Mouse (Mus musculus) C2C12 (cell line): ENCODE measurements at regions not wholly inside any gene's neighbourhood (a gene's known extent, or its start where the extent isn't known, plus 50 kb on each side); places are given as distances from the start of the nearest gene placed in this dataset.

Experiments used
- CEBPB ChIP-seq: IDR thresholded peaks from one replicate; pipeline ENCODE4 v1.6.1; 2011; ENCODE audit warnings: low read depth, mild to moderate bottlenecking, control low read depth, moderate library complexity
- CTCF ChIP-seq: IDR thresholded peaks from one replicate; pipeline ENCODE4 v1.5.1; 2011; ENCODE audit not compliant: control insufficient read depth, insufficient read depth, insufficient read length
- FOSL1 ChIP-seq: IDR thresholded peaks from one replicate; pipeline ENCODE4 v1.8.0; 2011; ENCODE audit warnings: mild to moderate bottlenecking, low read length; ENCODE audit not compliant: poor library complexity, insufficient read depth, severe bottlenecking
- MYOG ChIP-seq: IDR thresholded peaks from one replicate; pipeline ENCODE4 v1.6.1; 2011; ENCODE audit not compliant: control insufficient read depth, insufficient read length; ENCODE audit errors: extremely low read depth

GRCm38 (mm10) chr11:45275170-45275569, 576.7 kb upstream of the Clint1 start:
- TF ChIP-seq CTCF, result no peak
- no peak for TF ChIP-seq MYOG
- no peak for TF ChIP-seq CEBPB
- TF ChIP-seq FOSL1, result no peak
